Mouse (Mus musculus): ENCODE data around the gene Ctc1. TPM values are rescaled to one million over a fixed set of nuclear protein-coding genes. Genes with fewer than 3 reads are reported as not detected.
A peak's percentile ranks its signal among the peaks of the same experiment; 100 is the strongest.
"Not testable (repeated sequence)": the region's sequence is repeated elsewhere in the genome, so short reads cannot be mapped to it uniquely, and the experiment has no call there.

The Ctc1 gene
- polyA plus RNA-seq, 1 experiment: 29.1 TPM

- no peaks in the 10 kb centered on the region for H3K79me2 ChIP-seq (ENCODE audit: control insufficient read depth, insufficient read depth)
- no peak overlapping the region for H3K4me2 ChIP-seq (ENCODE audit: low read depth)
- no peak overlapping the region for H3K4me3 ChIP-seq
- H3K36me3 ChIP-seq (ENCODE audit: control insufficient read depth, insufficient read depth): no peaks in the 10 kb centered on the region
- H3K27me3 ChIP-seq (ENCODE audit: control insufficient read depth, insufficient read depth, insufficient read length): no peaks in the 10 kb centered on the region
- no peak overlapping the region for H3ac ChIP-seq (ENCODE audit: control insufficient read depth, insufficient read length)
- TF ChIP-seq TCF12 (IDR thresholded peaks at IDR 0.05; ENCODE audit: insufficient read depth, poor library complexity, severe bottlenecking) (no peak), MYOG (IDR thresholded peaks at IDR 0.05; ENCODE audit: control insufficient read depth in 1 of 3, insufficient read depth in 1 of 3, insufficient read length in 2 of 3, low read depth in 2 of 3) (no peak), MAX (IDR thresholded peaks at IDR 0.05; ENCODE audit: low read depth) (no peak), E2F4 (IDR thresholded peaks at IDR 0.05; ENCODE audit: insufficient read depth) (no peak)
These were observed 45.5 kb upstream of the Ctc1 start for GRCm38 (mm10) chr11:68970232-68970631.

GRCm38 (mm10) chr11:68973250-68974058, 42.3 kb upstream of the Ctc1 start:
- H3K4me2 ChIP-seq (ENCODE audit: low read depth): peak overlapping the region; percentile 99
- peak overlapping the region; percentile 36 for H3K4me3 ChIP-seq
- H3K79me2 ChIP-seq (ENCODE audit: control insufficient read depth, insufficient read depth); H3ac ChIP-seq (ENCODE audit: control insufficient read depth, insufficient read length); H3K36me3 ChIP-seq (ENCODE audit: control insufficient read depth, insufficient read depth); H3K27me3 ChIP-seq (ENCODE audit: control insufficient read depth, insufficient read depth, insufficient read length): not testable (repeated sequence)
- TF ChIP-seq POLR2A (IDR thresholded peaks at IDR 0.05; ENCODE audit: insufficient read length, low read depth): peak; percentile 14

- Histone ChIP-seq H3K27me3 (ENCODE audit: control insufficient read depth, insufficient read depth, insufficient read length) (no peaks in the 10 kb centered on the region), H3K4me3 (peak overlapping the region; percentile 36), H3K4me2 (ENCODE audit: low read depth) (peak overlapping the region; percentile 99), H3K36me3 (ENCODE audit: control insufficient read depth, insufficient read depth) (no peaks in the 10 kb centered on the region), H3K79me2 (ENCODE audit: control insufficient read depth, insufficient read depth) (no peaks in the 10 kb centered on the region), H3ac (ENCODE audit: control insufficient read depth, insufficient read length) (no peak overlapping the region)
- TF ChIP-seq TCF12 (IDR thresholded peaks at IDR 0.05; ENCODE audit: insufficient read depth, poor library complexity, severe bottlenecking): no peak
- TF ChIP-seq TCF3 (IDR thresholded peaks at IDR 0.05; ENCODE audit: insufficient read length, low read depth): no peak
- TF ChIP-seq SRF (IDR thresholded peaks at IDR 0.05; ENCODE audit: control insufficient read depth, insufficient read length, low read depth): no peak
- TF ChIP-seq MYOD1 (IDR thresholded peaks at IDR 0.05; ENCODE audit: control insufficient read depth in 1 of 3, insufficient read length in 2 of 3, low read depth in 2 of 3): no peak
- TF ChIP-seq POLR2AphosphoS2 (IDR thresholded peaks at IDR 0.05; ENCODE audit: insufficient read length, low read depth): no peak
- TF ChIP-seq E2F4 (IDR thresholded peaks at IDR 0.05; ENCODE audit: insufficient read depth): no peak
- TF ChIP-seq REST (IDR thresholded peaks at IDR 0.05; ENCODE audit: insufficient read depth, insufficient read length): no peak
- TF ChIP-seq CEBPB (IDR thresholded peaks at IDR 0.05; ENCODE audit: insufficient read depth, poor library complexity, severe bottlenecking): no peak
- TF ChIP-seq MAX (IDR thresholded peaks at IDR 0.05; ENCODE audit: low read depth): no peak
These were observed 41.7 kb upstream of the Ctc1 start for GRCm38 (mm10) chr11:68974059-68974450.

- Histone ChIP-seq H3K79me2 (ENCODE audit: control insufficient read depth, insufficient read depth) (no peaks in the 10 kb centered on the region), H3K27me3 (ENCODE audit: control insufficient read depth, insufficient read depth, insufficient read length) (no peaks in the 10 kb centered on the region), H3K4me2 (ENCODE audit: low read depth) (peak within 1 kb of the TSS; percentile 99), H3ac (ENCODE audit: control insufficient read depth, insufficient read length) (no peak within 1 kb of the TSS), H3K36me3 (ENCODE audit: control insufficient read depth, insufficient read depth) (no peaks in the 10 kb centered on the region), H3K4me3 (peak within 1 kb of the TSS; percentile 36)
- TF ChIP-seq MYOG (IDR thresholded peaks at IDR 0.05; ENCODE audit: control insufficient read depth in 1 of 3, insufficient read depth in 1 of 3, insufficient read length in 2 of 3, low read depth in 2 of 3): no peak
- no peak for TF ChIP-seq TCF3 (IDR thresholded peaks at IDR 0.05; ENCODE audit: insufficient read length, low read depth)
- no peak for TF ChIP-seq SRF (IDR thresholded peaks at IDR 0.05; ENCODE audit: control insufficient read depth, insufficient read length, low read depth)
- TF ChIP-seq MYOD1 (IDR thresholded peaks at IDR 0.05; ENCODE audit: control insufficient read depth in 1 of 3, insufficient read length in 2 of 3, low read depth in 2 of 3): no peak
- TF ChIP-seq TCF12 (IDR thresholded peaks at IDR 0.05; ENCODE audit: insufficient read depth, poor library complexity, severe bottlenecking): no peak
- TF ChIP-seq MAX (IDR thresholded peaks at IDR 0.05; ENCODE audit: low read depth): no peak
- TF ChIP-seq POLR2AphosphoS2 (IDR thresholded peaks at IDR 0.05; ENCODE audit: insufficient read length, low read depth): no peak
- no peak for TF ChIP-seq E2F4 (IDR thresholded peaks at IDR 0.05; ENCODE audit: insufficient read depth)
- TF ChIP-seq USF1 (IDR thresholded peaks at IDR 0.05; ENCODE audit: low read depth): no peak
- no peak for TF ChIP-seq POLR2A (IDR thresholded peaks at IDR 0.05; ENCODE audit: insufficient read length, low read depth)
- no peak for TF ChIP-seq REST (IDR thresholded peaks at IDR 0.05; ENCODE audit: insufficient read depth, insufficient read length)
- TF ChIP-seq CEBPB (IDR thresholded peaks at IDR 0.05; ENCODE audit: insufficient read depth, poor library complexity, severe bottlenecking): no peak
These were observed 40.6 kb upstream of the Ctc1 start, which contains the start of gene Rangrf for GRCm38 (mm10) chr11:68975085-68975484. Gene Rangrf, minus strand, starts transcription at chr11:68975185.

GRCm38 (mm10) chr11:68975601-68976000, 40.1 kb upstream of the Ctc1 start:
- Histone ChIP-seq H3ac (ENCODE audit: control insufficient read depth, insufficient read length) (no peak overlapping the region), H3K79me2 (ENCODE audit: control insufficient read depth, insufficient read depth) (no peaks in the 10 kb centered on the region), H3K4me2 (ENCODE audit: low read depth) (no peak overlapping the region), H3K27me3 (ENCODE audit: control insufficient read depth, insufficient read depth, insufficient read length) (no peaks in the 10 kb centered on the region), H3K36me3 (ENCODE audit: control insufficient read depth, insufficient read depth) (no peaks in the 10 kb centered on the region), H3K4me3 (no peak overlapping the region)
- TF ChIP-seq SRF (IDR thresholded peaks at IDR 0.05; ENCODE audit: control insufficient read depth, insufficient read length, low read depth) (no peak), MYOG (IDR thresholded peaks at IDR 0.05; ENCODE audit: control insufficient read depth in 1 of 3, insufficient read depth in 1 of 3, insufficient read length in 2 of 3, low read depth in 2 of 3) (no peak), TCF12 (IDR thresholded peaks at IDR 0.05; ENCODE audit: insufficient read depth, poor library complexity, severe bottlenecking) (no peak), POLR2AphosphoS2 (IDR thresholded peaks at IDR 0.05; ENCODE audit: insufficient read length, low read depth) (no peak), USF1 (IDR thresholded peaks at IDR 0.05; ENCODE audit: low read depth) (no peak), MYOD1 (IDR thresholded peaks at IDR 0.05; ENCODE audit: control insufficient read depth in 1 of 3, insufficient read length in 2 of 3, low read depth in 2 of 3) (no peak), TCF3 (IDR thresholded peaks at IDR 0.05; ENCODE audit: insufficient read length, low read depth) (no peak), REST (IDR thresholded peaks at IDR 0.05; ENCODE audit: insufficient read depth, insufficient read length) (no peak), MAX (IDR thresholded peaks at IDR 0.05; ENCODE audit: low read depth) (no peak)

Measured in myocyte (in vitro differentiated cells).